Mouse (Mus musculus): ENCODE results near the gene Pmepa1.

GRCm38 (mm10) chr2:173184475-173185080 is 91.8 kb downstream of the Pmepa1 start:
- no peak for TF ChIP-seq CHD1 (IDR thresholded peaks at IDR 0.05; ENCODE audit: low read depth, low read length)
- no peak for TF ChIP-seq MAFK (IDR thresholded peaks at IDR 0.05; ENCODE audit: borderline replicate concordance, low read depth, low read length)
- no peak for TF ChIP-seq MXI1 (IDR thresholded peaks at IDR 0.05; ENCODE audit: low read depth, low read length)
- no peak for TF ChIP-seq CTCF (IDR thresholded peaks at IDR 0.05 in 2 of 3, conservative IDR thresholded peaks at IDR 0.05 in 1 of 3; ENCODE audit: control insufficient read depth in 1 of 3, insufficient read depth in 1 of 3, low read depth in 2 of 3, low read length in 3 of 3, poor library complexity in 1 of 3, severe bottlenecking in 1 of 3)
- TF ChIP-seq POLR2A (IDR thresholded peaks at IDR 0.05; ENCODE audit: control insufficient read depth in 1 of 2, insufficient read depth in 1 of 2, low read depth in 1 of 2, low read length in 2 of 2, poor library complexity in 1 of 2): no peak

All from MEL (cell line).